19 mouse cellular contexts compared by ENCODE assay signal in genomic region chr5:96189761-96190160, GRCm38 (mm10). TPM values are rescaled to one million over a fixed set of nuclear protein-coding genes. Genes with fewer than 3 reads are reported as not detected.
A peak's percentile ranks its signal among the peaks of the same experiment; 100 is the strongest.
DNase-seq lines count a peak whose midpoint lies in the region; ATAC-seq and TF ChIP-seq lines count a peak whose summit lies in the region.
"Had no signal": no experiment of that assay in that cellular context is flagged by ENCODE, and none has a peak within 500 bp of the region (broad histone marks: within the 10 kb centered on the region; RNA-seq: fewer than 3 reads in every experiment).

No protein-coding gene starts in this region.

- TF ChIP-seq RAD21 in MEL (IDR thresholded peaks at IDR 0.05; ENCODE audit: low read depth, low read length): no peak

- peaks cover 0 to 6% of the 10 kb centered on the region in 2 experiments; a peak in 2 of 4 replicates for H3K36me3 ChIP-seq in MEL (ENCODE audit: control insufficient read depth in 1 of 2, insufficient read depth in 2 of 2, low read length in 2 of 2)
- no peaks in the 10 kb centered on the region for H3K36me3 ChIP-seq in kidney, embryonic 14.5 days (ENCODE audit: control insufficient read depth, insufficient read depth, low read length)
- H3K36me3 ChIP-seq: G1E had no signal

- H3K4me2 ChIP-seq in kidney, embryonic 14.5 days (replicated peaks; ENCODE audit: low read depth, low read length): no peak overlapping the region

- no peak overlapping the region for H3K9ac ChIP-seq in MEL (ENCODE audit: control insufficient read depth, low read depth, low read length, poor library complexity, severe bottlenecking)
- no peak overlapping the region for H3K9ac ChIP-seq in kidney, embryonic 14.5 days (ENCODE audit: low read depth, low read length)

- no peak for TF ChIP-seq CTCF in MEL (IDR thresholded peaks at IDR 0.05 in 2 of 3, conservative IDR thresholded peaks at IDR 0.05 in 1 of 3; ENCODE audit: control insufficient read depth in 1 of 3, insufficient read depth in 1 of 3, low read depth in 2 of 3, low read length in 3 of 3, poor library complexity in 1 of 3, severe bottlenecking in 1 of 3)

- H3K9me3 ChIP-seq in MEL (replicated peaks; ENCODE audit: insufficient read depth, low read length): no peaks in the 10 kb centered on the region
- H3K9me3 ChIP-seq in kidney, embryonic 14.5 days (ENCODE audit: control insufficient read depth, low read length): no peaks in the 10 kb centered on the region
- H3K9me3 ChIP-seq: G1E had no signal

- no peak for TF ChIP-seq POLR2A in MEL (IDR thresholded peaks at IDR 0.05; ENCODE audit: control insufficient read depth in 1 of 2, insufficient read depth in 1 of 2, low read depth in 1 of 2, low read length in 2 of 2, poor library complexity in 1 of 2)

- H3K4me3 ChIP-seq in MEL (ENCODE audit: control insufficient read depth in 1 of 2, insufficient read depth in 1 of 2, low read depth in 2 of 2, low read length in 2 of 2): no peak overlapping the region
- no peak overlapping the region for H3K4me3 ChIP-seq in kidney, embryonic 14.5 days (ENCODE audit: low read length)

- no peak for DNase-seq in MEL (ENCODE audit: low read depth, low spot score)
- DNase-seq: adrenal gland, adult 2 months; adrenal gland, adult 8-10 months; adrenal gland, postnatal 10 days; adrenal gland, postnatal 14 days; adrenal gland, postnatal 25 days; adrenal gland, postnatal 36 days; B cell, adult 2 months; cerebellum, adult 11 months; cerebellum, adult 11-12 months; cerebellum, adult 18-20 months; cerebellum, adult 2 months; cerebellum, adult 8-10 months had no signal

- TF ChIP-seq EP300 in MEL (IDR thresholded peaks at IDR 0.05; ENCODE audit: low read depth in 1 of 2, low read length in 2 of 2): no peak

- H3K27ac ChIP-seq in MEL (ENCODE audit: control insufficient read depth, low read depth, low read length): no peak overlapping the region
- H3K27ac ChIP-seq in kidney, embryonic 14.5 days (ENCODE audit: low read depth, low read length): no peak overlapping the region

- H3K27me3 ChIP-seq in MEL (ENCODE audit: control insufficient read depth in 1 of 2, insufficient read depth in 2 of 2, low read length in 2 of 2): no peaks in the 10 kb centered on the region
- no peaks in the 10 kb centered on the region for H3K27me3 ChIP-seq in kidney, embryonic 14.5 days (ENCODE audit: control insufficient read depth, insufficient read depth, low read length)
- H3K27me3 ChIP-seq: CH12.LX had no signal

- ATAC-seq in kidney, embryonic 14.5 days (ENCODE audit: low FRiP score, low TSS enrichment): no peak
- ATAC-seq: activated CD4-positive, CD25-positive, alpha-beta regulatory T cell, adult 4 months; CD4-positive, CD25-positive, alpha-beta regulatory T cell, adult 4 months; Patski had no signal

- no peaks in the 10 kb centered on the region for H3K79me2 ChIP-seq in MEL (ENCODE audit: control insufficient read depth, insufficient read depth, low read length, poor library complexity)

- H3K4me1 ChIP-seq in MEL (ENCODE audit: control insufficient read depth in 1 of 2, insufficient read depth in 2 of 2, low read length in 2 of 2): peaks cover 0 to 8% of the 10 kb centered on the region in 2 experiments; a peak in 2 of 4 replicates
- H3K4me1 ChIP-seq in kidney, embryonic 14.5 days (ENCODE audit: control insufficient read depth, insufficient read depth, low read length): no peaks in the 10 kb centered on the region

- 100% methylated on average over 1 of the region's 1 CpGs for WGBS in kidney, embryonic 14.5 days

TF ChIP-seq in MEL, 35 proteins besides CTCF, POLR2A, EP300 and RAD21:
- no peak for TF ChIP-seq BHLHE40 (IDR thresholded peaks at IDR 0.05; ENCODE audit: borderline replicate concordance, low read depth, low read length)
- TF ChIP-seq ZNF384 (IDR thresholded peaks at IDR 0.05; ENCODE audit: low read depth, low read length): peak; percentile 59; the same call in 1 of the 2 replicates
- TF ChIP-seq NELFE (IDR thresholded peaks at IDR 0.05; ENCODE audit: low read depth, low read length): no peak
- TF ChIP-seq MEF2A (IDR thresholded peaks at IDR 0.05; ENCODE audit: extremely low read depth, insufficient replicate concordance, low read depth, low read length, poor library complexity, severe bottlenecking): no peak
- TF ChIP-seq RCOR1 (IDR thresholded peaks at IDR 0.05; ENCODE audit: low read depth, low read length): peak; percentile 68; the same call in 1 of the 2 replicates
- TF ChIP-seq ZC3H11A (IDR thresholded peaks at IDR 0.05; ENCODE audit: low read depth, low read length): no peak
- TF ChIP-seq E2F4 (IDR thresholded peaks at IDR 0.05; ENCODE audit: borderline replicate concordance, low read depth, low read length): no peak
- TF ChIP-seq JUND (IDR thresholded peaks at IDR 0.05; ENCODE audit: low read depth, low read length): no peak
TF ChIP-seq in MEL: peak in this region for 2.

RNA-seq across cellular contexts. Expression of gene Mrpl1, which starts 19.5 kb away (rescaled TPM):
- 26.2 and 27.0 TPM in 2 replicates for total RNA-seq in MEL (2012; rRNA removed)
- 10 to 100 TPM in 1 of 2 experiments, not detected in 1; 22.0 TPM for polyA plus RNA-seq in MEL (2012; ENCODE audit: insufficient read depth in 1 of 2, insufficient read length in 2 of 2, low read depth in 1 of 2, low replicate concordance in 2 of 2, missing spikeins in 1 of 2)
- 29.7 and 32.6 TPM in 2 replicates for polyA plus RNA-seq in kidney, embryonic 14.5 days (2014; fragmentation: Nextera tagmentation; extraction: Ambion mirVana)

RNA-seq across cellular contexts. Expression of gene Cnot6l, which starts 25.8 kb away (rescaled TPM):
- total RNA-seq in MEL (2012; rRNA removed): 10.2 and 13.2 TPM in 2 replicates
- polyA plus RNA-seq in MEL (2012; ENCODE audit: insufficient read depth in 1 of 2, insufficient read length in 2 of 2, low read depth in 1 of 2, low replicate concordance in 2 of 2, missing spikeins in 1 of 2): 10 to 100 TPM in 1 of 2 experiments, not detected in 1; 21.2 TPM
- 27.7 and 33.8 TPM in 2 replicates for polyA plus RNA-seq in kidney, embryonic 14.5 days (2014; fragmentation: Nextera tagmentation; extraction: Ambion mirVana)
